Comparison of ENCODE assay signal across 23 mouse cellular contexts in the genomic region with DNA sequence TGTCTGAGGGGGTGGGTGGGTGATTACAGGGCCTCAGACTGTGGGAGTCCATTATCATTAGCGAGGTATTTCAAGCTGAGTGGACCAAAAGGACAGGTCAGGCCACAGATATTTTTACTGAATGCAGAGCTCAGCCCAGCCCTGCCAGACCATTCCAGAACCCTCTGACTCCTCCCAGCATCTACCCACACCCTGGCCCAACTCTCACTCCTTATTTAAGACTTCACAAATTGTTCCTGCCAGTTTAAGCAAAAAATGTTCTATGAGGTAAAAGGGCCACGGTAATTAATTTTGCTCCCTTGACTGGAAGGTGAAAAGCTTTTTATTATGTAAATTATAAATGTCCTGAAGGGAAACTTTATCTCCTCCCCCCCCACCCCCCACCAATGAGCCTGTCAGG.
DNase-seq lines count a peak whose midpoint lies in the region; ATAC-seq lines count a peak whose summit lies in the region.
"Had no signal": no experiment of that assay in that cellular context is flagged by ENCODE, and none has a peak within 500 bp of the region (broad histone marks: within the 10 kb centered on the region; RNA-seq: fewer than 3 reads in every experiment).

No protein-coding gene starts in this region.

- no peak for DNase-seq in midbrain, embryonic 11.5 days (ENCODE audit: low spot score, missing footprints)
- no peak for DNase-seq in midbrain, embryonic 10.5 days (ENCODE audit: low spot score)
- DNase-seq in forebrain, embryonic 11.5 days (ENCODE audit: low spot score): no peak
- DNase-seq in forebrain, embryonic 14.5 days (ENCODE audit: low spot score): peak; percentile 75
- DNase-seq in layer of hippocampus, adult 11-12 months (ENCODE audit: low spot score): no peak
- no peak for DNase-seq in cerebellum, adult 9-11 months
- DNase-seq: adrenal gland, adult 8-10 months; cerebellum, postnatal 25 days; heart, postnatal 36 days; kidney, adult 9 months; kidney, postnatal 36 days; liver, embryonic 13.5 days; lung, embryonic 14.5 days; lung, postnatal 4 days; thymus, adult 18-20 months; thymus, postnatal 4 days had no signal

- no peaks in the 10 kb centered on the region for H3K9me3 ChIP-seq in midbrain, embryonic 11.5 days (ENCODE audit: control insufficient read depth, low read length)
- no peaks in the 10 kb centered on the region for H3K9me3 ChIP-seq in midbrain, embryonic 10.5 days (replicated peaks)
- H3K9me3 ChIP-seq in forebrain, embryonic 11.5 days (ENCODE audit: control insufficient read depth, low read length): no peaks in the 10 kb centered on the region
- H3K9me3 ChIP-seq in forebrain, embryonic 14.5 days (replicated peaks; ENCODE audit: control insufficient read depth, low read length): no peaks in the 10 kb centered on the region
- H3K9me3 ChIP-seq in neural tube, embryonic 12.5 days: no peaks in the 10 kb centered on the region
- H3K9me3 ChIP-seq: embryonic facial prominence, embryonic 10.5 days; heart, embryonic 13.5 days; intestine, embryonic 15.5 days; limb, embryonic 13.5 days; liver, embryonic 13.5 days; stomach, embryonic 15.5 days had no signal

- no peaks in the 10 kb centered on the region for H3K36me3 ChIP-seq in midbrain, embryonic 11.5 days (ENCODE audit: control insufficient read depth, insufficient read depth, low read length)
- no peaks in the 10 kb centered on the region for H3K36me3 ChIP-seq in midbrain, embryonic 10.5 days
- H3K36me3 ChIP-seq in forebrain, embryonic 11.5 days (ENCODE audit: control insufficient read depth, insufficient read depth, low read length): no peaks in the 10 kb centered on the region
- no peaks in the 10 kb centered on the region for H3K36me3 ChIP-seq in forebrain, embryonic 14.5 days (ENCODE audit: control insufficient read depth, insufficient read depth, low read length)
- no peaks in the 10 kb centered on the region for H3K36me3 ChIP-seq in neural tube, embryonic 12.5 days
- H3K36me3 ChIP-seq: embryonic facial prominence, embryonic 10.5 days; heart, embryonic 13.5 days; intestine, embryonic 15.5 days; limb, embryonic 13.5 days; liver, embryonic 13.5 days; stomach, embryonic 15.5 days had no signal

- H3K27ac ChIP-seq in midbrain, embryonic 11.5 days (ENCODE audit: low read depth, low read length): no peak overlapping the region
- no peak overlapping the region for H3K27ac ChIP-seq in midbrain, embryonic 10.5 days (replicated peaks)
- no peak overlapping the region; the same call in 1 of the 2 replicates for H3K27ac ChIP-seq in forebrain, embryonic 11.5 days (ENCODE audit: low read depth, low read length)
- H3K27ac ChIP-seq in forebrain, embryonic 14.5 days (ENCODE audit: low read depth, low read length): peak overlapping the region; percentile 61
- no peak overlapping the region for H3K27ac ChIP-seq in neural tube, embryonic 12.5 days
- H3K27ac ChIP-seq: embryonic facial prominence, embryonic 10.5 days; heart, embryonic 13.5 days; intestine, embryonic 15.5 days; limb, embryonic 13.5 days; liver, embryonic 13.5 days; stomach, embryonic 15.5 days had no signal

- peaks cover 4% of the 10 kb centered on the region; the same call in 1 of the 2 replicates for H3K4me1 ChIP-seq in midbrain, embryonic 11.5 days (ENCODE audit: control insufficient read depth, insufficient read depth, low read length)
- peaks cover 16% of the 10 kb centered on the region for H3K4me1 ChIP-seq in midbrain, embryonic 10.5 days
- peaks cover 15% of the 10 kb centered on the region; the same call in 1 of the 2 replicates for H3K4me1 ChIP-seq in forebrain, embryonic 11.5 days (replicated peaks; ENCODE audit: control insufficient read depth, insufficient read depth, low read length)
- peaks cover 25% of the 10 kb centered on the region for H3K4me1 ChIP-seq in forebrain, embryonic 14.5 days (ENCODE audit: control insufficient read depth, insufficient read depth, low read length)
- peaks cover 30% of the 10 kb centered on the region for H3K4me1 ChIP-seq in neural tube, embryonic 12.5 days
- H3K4me1 ChIP-seq: liver, embryonic 13.5 days; stomach, embryonic 15.5 days had no signal

- ATAC-seq in midbrain, embryonic 11.5 days (ENCODE audit: low FRiP score): 0 out of 2 replicates have a peak, but pooled peaks have one; percentile 42
- ATAC-seq in forebrain, embryonic 11.5 days (replicated peaks; ENCODE audit: low FRiP score): peak; percentile 79
- ATAC-seq in forebrain, embryonic 14.5 days: peak; percentile 70
- ATAC-seq in neural tube, embryonic 12.5 days (ENCODE audit: low FRiP score, low read depth): peak; percentile 71
- ATAC-seq: intestine, embryonic 15.5 days; Patski had no signal

- no peak overlapping the region for H3K9ac ChIP-seq in midbrain, embryonic 11.5 days (ENCODE audit: low read length)
- no peak overlapping the region for H3K9ac ChIP-seq in forebrain, embryonic 11.5 days (ENCODE audit: low read length)
- H3K9ac ChIP-seq in forebrain, embryonic 14.5 days (ENCODE audit: low read length): no peak overlapping the region
- H3K9ac ChIP-seq in neural tube, embryonic 12.5 days: no peak overlapping the region
- H3K9ac ChIP-seq: heart, embryonic 13.5 days; intestine, embryonic 15.5 days; limb, embryonic 13.5 days; liver, embryonic 13.5 days; lung, embryonic 14.5 days; stomach, embryonic 15.5 days had no signal

- H3K4me3 ChIP-seq in midbrain, embryonic 11.5 days (ENCODE audit: low read depth, low read length): no peak overlapping the region
- H3K4me3 ChIP-seq in midbrain, embryonic 10.5 days: no peak overlapping the region
- no peak overlapping the region for H3K4me3 ChIP-seq in forebrain, embryonic 11.5 days (ENCODE audit: low read depth, low read length)
- no peak overlapping the region for H3K4me3 ChIP-seq in forebrain, embryonic 14.5 days (ENCODE audit: low read depth, low read length)
- H3K4me3 ChIP-seq in neural tube, embryonic 12.5 days: no peak overlapping the region
- H3K4me3 ChIP-seq: embryonic facial prominence, embryonic 10.5 days; heart, embryonic 13.5 days; intestine, embryonic 15.5 days; limb, embryonic 13.5 days; liver, embryonic 13.5 days; stomach, embryonic 15.5 days had no signal

- H3K27me3 ChIP-seq in midbrain, embryonic 11.5 days (ENCODE audit: control insufficient read depth, insufficient read depth, low read length): no peaks in the 10 kb centered on the region
- no peaks in the 10 kb centered on the region for H3K27me3 ChIP-seq in midbrain, embryonic 10.5 days (ENCODE audit: low read depth, poor library complexity, severe bottlenecking)
- no peaks in the 10 kb centered on the region for H3K27me3 ChIP-seq in forebrain, embryonic 11.5 days (ENCODE audit: control insufficient read depth, insufficient read depth, low read length)
- H3K27me3 ChIP-seq in forebrain, embryonic 14.5 days (replicated peaks; ENCODE audit: control insufficient read depth, insufficient read depth, low read length): no peaks in the 10 kb centered on the region
- H3K27me3 ChIP-seq in neural tube, embryonic 12.5 days (replicated peaks): no peaks in the 10 kb centered on the region
- H3K27me3 ChIP-seq: heart, embryonic 13.5 days; intestine, embryonic 15.5 days; liver, embryonic 13.5 days; stomach, embryonic 15.5 days had no signal

- WGBS in midbrain, embryonic 11.5 days: 63% methylated on average over 2 of the region's 2 CpGs
- WGBS in midbrain, embryonic 10.5 days: 65% methylated on average over 2 of the region's 2 CpGs
- WGBS in forebrain, embryonic 11.5 days: 28% methylated on average over 2 of the region's 2 CpGs
- 9% methylated on average over 2 of the region's 2 CpGs for WGBS in forebrain, embryonic 14.5 days
- WGBS in neural tube, embryonic 12.5 days: 25% methylated on average over 2 of the region's 2 CpGs

- no peak overlapping the region for H3K4me2 ChIP-seq in midbrain, embryonic 11.5 days
- no peak overlapping the region for H3K4me2 ChIP-seq in forebrain, embryonic 11.5 days (ENCODE audit: low read depth, low read length, severe bottlenecking)
- no peak overlapping the region for H3K4me2 ChIP-seq in forebrain, embryonic 14.5 days (ENCODE audit: low read length)
- no peak overlapping the region for H3K4me2 ChIP-seq in neural tube, embryonic 12.5 days (replicated peaks)
- H3K4me2 ChIP-seq: heart, embryonic 13.5 days; intestine, embryonic 15.5 days; limb, embryonic 13.5 days; liver, embryonic 13.5 days; lung, embryonic 14.5 days; stomach, embryonic 15.5 days had no signal
